Mouse (Mus musculus) cortical plate, adult 2 months (tissue): ENCODE measurements around the gene Krt18.
"Not testable (repeated sequence)": the region's sequence is repeated elsewhere in the genome, so short reads cannot be mapped to it uniquely, and the experiment has no call there.

Experiments used
- CTCF ChIP-seq: fragments of 200-500 bp; IDR thresholded peaks from 2 replicates; pipeline ENCODE4 v1.5.1; 2011; ENCODE audit warnings: mild to moderate bottlenecking, control low read depth, low read length; ENCODE audit not compliant: insufficient read depth; ENCODE audit errors: extremely low read depth
- POLR2A ChIP-seq: fragments of 200-500 bp; IDR thresholded peaks from 2 replicates; pipeline ENCODE4 v1.6.1; 2011; ENCODE audit warnings: mild to moderate bottlenecking, low read length, control low read depth; ENCODE audit not compliant: insufficient read depth; ENCODE audit errors: extremely low read depth

DNA sequence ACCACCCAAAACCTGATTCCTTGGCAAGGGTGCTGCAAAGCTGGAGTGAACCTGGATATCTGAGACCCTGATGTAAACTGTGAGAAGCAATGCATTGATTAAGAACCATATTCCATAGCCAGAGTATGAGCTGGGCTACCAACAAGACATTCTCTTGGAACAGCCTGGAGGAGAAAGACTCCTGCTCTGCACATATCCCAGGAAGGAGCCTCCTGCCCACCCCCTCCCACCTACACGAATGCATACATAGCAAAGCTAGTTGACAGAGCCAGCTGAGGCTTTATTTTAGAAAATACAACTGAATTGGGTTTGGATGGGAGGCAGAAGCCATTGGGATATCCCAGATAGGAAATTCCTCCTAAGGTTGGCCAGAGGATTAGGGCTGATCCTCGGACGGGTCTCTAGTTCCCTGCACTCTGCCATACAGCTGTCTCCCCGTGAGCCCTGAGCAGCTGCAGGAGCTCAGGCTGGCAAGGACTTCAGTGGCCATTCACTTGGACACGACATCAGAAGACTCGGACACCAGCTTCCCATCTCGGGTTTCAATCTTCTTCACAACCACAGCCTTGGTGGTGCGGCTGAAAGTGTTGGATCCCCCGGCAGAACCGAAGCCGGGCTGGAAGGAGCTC lies 31.4 kb upstream of the Krt18 start:
- TF ChIP-seq POLR2A, CTCF: not testable (repeated sequence)
